Mouse (Mus musculus) embryonic facial prominence, embryonic 11.5 days (tissue): Measurements from ENCODE around the gene Aspscr1. TPM values are rescaled to one million over a fixed set of nuclear protein-coding genes. Genes with fewer than 3 reads are reported as not detected.
"Not testable (repeated sequence)": the region's sequence is repeated elsewhere in the genome, so short reads cannot be mapped to it uniquely, and the experiment has no call there.

ENCODE experiments used
- ATAC-seq: fragments of 200-750 bp; cut with Nextera tagmentation; replicated peaks from 2 replicates; pipeline ENCODE4 v1.8.0; 2017; ENCODE audit warnings: low read depth; ENCODE audit not compliant: insufficient number of reproducible peaks, low FRiP score, low TSS enrichment
- DNase-seq: peaks from one replicate; pipeline ENCODE4 v3.0.0-alpha.2; 2015; ENCODE audit warnings: low spot score
- H3K27ac ChIP-seq: fragments of 300-500 bp; sonication (generic); replicated peaks from 2 replicates; pipeline ENCODE4 v1.5.1; 2014; ENCODE audit warnings: mild to moderate bottlenecking, low read depth, low read length, control low read depth
- H3K27me3 ChIP-seq: fragments of 300-500 bp; sonication (generic); 2 replicates; pipeline ENCODE4 v1.6.1; 2014; ENCODE audit warnings: mild to moderate bottlenecking, low read length, moderate library complexity, mixed read lengths; ENCODE audit not compliant: control insufficient read depth, insufficient read depth
- H3K36me3 ChIP-seq: fragments of 300-500 bp; sonication (generic); replicated peaks from 2 replicates; pipeline ENCODE4 v1.6.1; 2014; ENCODE audit warnings: low read depth, mild to moderate bottlenecking, low read length, moderate library complexity, mixed read lengths; ENCODE audit not compliant: control insufficient read depth, insufficient read depth
- H3K4me1 ChIP-seq: fragments of 300-500 bp; sonication (generic); 2 replicates; pipeline ENCODE4 v1.6.1; 2014; ENCODE audit warnings: low read length, mixed read lengths; ENCODE audit not compliant: control insufficient read depth, insufficient read depth
- H3K4me2 ChIP-seq: fragments of 300-500 bp; sonication (generic); 2 replicates; pipeline ENCODE4 v1.6.1; 2014; ENCODE audit warnings: low read depth, mild to moderate bottlenecking, control low read depth, low read length, moderate library complexity
- H3K4me3 ChIP-seq: fragments of 300-500 bp; sonication (generic); 2 replicates; pipeline ENCODE4 v1.5.1; 2014; ENCODE audit warnings: low read depth, low read length, control low read depth
- H3K9ac ChIP-seq: fragments of 300-500 bp; sonication (generic); replicated peaks from 2 replicates; pipeline ENCODE4 v1.6.1; 2014; ENCODE audit warnings: mild to moderate bottlenecking, control low read depth, low read length
- H3K9me3 ChIP-seq: fragments of 300-500 bp; sonication (generic); replicated peaks from 2 replicates; pipeline ENCODE4 v1.6.1; 2016; ENCODE audit warnings: mild to moderate bottlenecking, low read length, inconsistent platforms, mixed read lengths; ENCODE audit not compliant: control insufficient read depth
- WGBS: fragments of 180-500 bp; shearing (Covaris S2); extraction: QIAGEN DNeasy Blood & Tissue Kit; methylation state at CpG from one replicate; pipeline ENCODE4 v1.1.7; 2014; 5-methylcytosine and 5-hydroxymethylcytosine counted together
- polyA plus RNA-seq: library from polyadenylated mRNA; unstranded; fragments of >200 nt; fragmentation: Nextera tagmentation; extraction: Ambion mirVana; gene quantifications from 2 replicates; pipeline ENCODE4 v1.2.1, GENCODE M21; 2014

Aspscr1 gene
- polyA plus RNA-seq, 1 experiment from 2014 or later, result 99.6 TPM

- no peak overlapping the region for H3K4me3 ChIP-seq
- no peaks in the 10 kb centered on the region for H3K9me3 ChIP-seq
- H3K4me1 ChIP-seq, result no peaks in the 10 kb centered on the region
- H3K27ac ChIP-seq, result no peak overlapping the region
- no peak overlapping the region for H3K9ac ChIP-seq
- H3K36me3 ChIP-seq, result no peaks in the 10 kb centered on the region
- H3K4me2 ChIP-seq, result no peak overlapping the region
- H3K27me3 ChIP-seq, result no peaks in the 10 kb centered on the region; the same call in 1 of the 2 replicates
- ATAC-seq, result no peak
- 65% methylated on average over 11 of the region's 11 CpGs for WGBS
- DNase-seq, result no peak
Measured at GRCm38 (mm10) chr11:120728530-120729240, 55.9 kb downstream of the Aspscr1 start.

GRCm38 (mm10) chr11:120729432-120730050 is 56.8 kb downstream of the Aspscr1 start:
- H3K4me1 ChIP-seq, H3K36me3 ChIP-seq, H3K27ac ChIP-seq, ATAC-seq, H3K9ac ChIP-seq, H3K27me3 ChIP-seq, H3K9me3 ChIP-seq, H3K4me3 ChIP-seq: not testable (repeated sequence)
- WGBS, result 1% methylated on average over 17 of the region's 21 CpGs
- peak overlapping the region; percentile 29 for H3K4me2 ChIP-seq
- peak; percentile 73 for DNase-seq

- Histone ChIP-seq H3K9me3 (no peaks in the 10 kb centered on the region), H3K4me3 (no peak overlapping the region), H3K4me1 (no peaks in the 10 kb centered on the region), H3K27ac (no peak overlapping the region), H3K4me2 (no peak overlapping the region), H3K27me3 (no peaks in the 10 kb centered on the region; the same call in 1 of the 2 replicates), H3K36me3 (no peaks in the 10 kb centered on the region), H3K9ac (no peak overlapping the region)
- 89% methylated on average over 10 of the region's 10 CpGs for WGBS
- no peak for DNase-seq
- ATAC-seq, result no peak
Measured at GRCm38 (mm10) chr11:120730331-120730870, 57.6 kb downstream of the Aspscr1 start.

- Histone ChIP-seq H3K27me3 (no peaks in the 10 kb centered on the region; the same call in 1 of the 2 replicates), H3K9me3 (no peaks in the 10 kb centered on the region), H3K9ac (no peak overlapping the region), H3K36me3 (no peaks in the 10 kb centered on the region), H3K4me1 (no peaks in the 10 kb centered on the region), H3K27ac (no peak overlapping the region), H3K4me2 (no peak overlapping the region), H3K4me3 (no peak overlapping the region)
- DNase-seq (no peak), ATAC-seq (no peak)
- 94% methylated on average over 1 of the region's 1 CpGs for WGBS
Measured at GRCm38 (mm10) chr11:120731395-120731794, 58.6 kb downstream of the Aspscr1 start.

GRCm38 (mm10) chr11:120731858-120732680 is 59.3 kb downstream of the Aspscr1 start, which contains the start of gene Cbr2:
Gene Cbr2 (minus strand): TSS chr11:120732114.
- DNase-seq, result no peak
- no peaks in the 10 kb centered on the region for H3K4me1 ChIP-seq
- 75% methylated on average over 12 of the region's 12 CpGs for WGBS
- H3K27ac ChIP-seq, result no peak within 1 kb of the TSS
- H3K4me3 ChIP-seq, result no peak within 1 kb of the TSS
- no peaks in the 10 kb centered on the region for H3K36me3 ChIP-seq
- no peaks in the 10 kb centered on the region for H3K9me3 ChIP-seq
- ATAC-seq, result no peak
- no peaks in the 10 kb centered on the region; the same call in 1 of the 2 replicates for H3K27me3 ChIP-seq
- H3K9ac ChIP-seq, result no peak within 1 kb of the TSS; the same call in 1 of the 2 replicates
- no peak within 1 kb of the TSS for H3K4me2 ChIP-seq

- no peaks in the 10 kb centered on the region for H3K9me3 ChIP-seq
- H3K4me1 ChIP-seq, result no peaks in the 10 kb centered on the region
- DNase-seq (no peak), ATAC-seq (no peak)
- no peak overlapping the region for H3K4me3 ChIP-seq
- no peaks in the 10 kb centered on the region for H3K36me3 ChIP-seq
- H3K9ac ChIP-seq, result no peak overlapping the region
- WGBS, result 67% methylated on average over 6 of the region's 6 CpGs
- no peaks in the 10 kb centered on the region for H3K27me3 ChIP-seq
- H3K4me2 ChIP-seq, result no peak overlapping the region
- no peak overlapping the region for H3K27ac ChIP-seq
Measured at GRCm38 (mm10) chr11:120733521-120733920, 60.7 kb downstream of the Aspscr1 start.

GRCm38 (mm10) chr11:120736424-120736823 is 63.7 kb downstream of the Aspscr1 start:
- Histone ChIP-seq H3K9me3 (no peaks in the 10 kb centered on the region), H3K27me3 (no peaks in the 10 kb centered on the region), H3K9ac (no peak overlapping the region), H3K4me1 (no peaks in the 10 kb centered on the region), H3K4me3 (no peak overlapping the region), H3K4me2 (no peak overlapping the region), H3K36me3 (no peaks in the 10 kb centered on the region), H3K27ac (no peak overlapping the region)
- 73% methylated on average over 6 of the region's 6 CpGs for WGBS
- ATAC-seq, result no peak
- no peak for DNase-seq
